Mouse (Mus musculus): ENCODE results near the gene Pex10. TPM values are rescaled to one million over a fixed set of nuclear protein-coding genes. Genes with fewer than 3 reads are reported as not detected.

The Pex10 gene
- polyA plus RNA-seq, 1 experiment from 2014 or later, result 16.6 TPM

- Histone ChIP-seq H3K4me1 (peaks cover 16% of the 10 kb centered on the region; the same call in 1 of the 2 replicates), H3K27ac (replicated peaks) (0 out of 2 replicates have a peak overlapping the region, but pooled peaks have one; percentile 16), H3K9ac (peak overlapping the region; percentile 52)
Observed at GRCm38 (mm10) chr4:155095238-155095900, 28.6 kb downstream of the Pex10 start.

GRCm38 (mm10) chr4:155095967-155096366 lies 29.2 kb downstream of the Pex10 start:
- Histone ChIP-seq H3K36me3 (peaks cover 2% of the 10 kb centered on the region; the same call in 1 of the 2 replicates), H3K4me3 (no peak overlapping the region), H3K27ac (replicated peaks) (no peak overlapping the region), H3K4me1 (peaks cover 16% of the 10 kb centered on the region; the same call in 1 of the 2 replicates), H3K4me2 (no peak overlapping the region), H3K27me3 (replicated peaks) (no peaks in the 10 kb centered on the region), H3K9ac (no peak overlapping the region), H3K9me3 (no peaks in the 10 kb centered on the region)
- ATAC-seq (ENCODE audit: extremely low read depth, insufficient number of reproducible peaks, low FRiP score, low TSS enrichment), result no peak
- 86% methylated on average over 8 of the region's 8 CpGs for WGBS

More at GRCm38 (mm10) chr4:155095238-155095900, 28.6 kb downstream of the Pex10 start:
- Histone ChIP-seq H3K9me3 (no peaks in the 10 kb centered on the region), H3K36me3 (peaks cover 6% of the 10 kb centered on the region; the same call in 1 of the 2 replicates), H3K4me2 (no peak overlapping the region), H3K4me3 (no peak overlapping the region), H3K27me3 (replicated peaks) (no peaks in the 10 kb centered on the region)
- ATAC-seq (ENCODE audit: extremely low read depth, insufficient number of reproducible peaks, low FRiP score, low TSS enrichment), result peak; percentile 38; the same call in 1 of the 2 replicates
- WGBS, result 42% methylated on average over 8 of the region's 8 CpGs

GRCm38 (mm10) chr4:155097452-155097851 lies 30.6 kb downstream of the Pex10 start:
- Histone ChIP-seq H3K4me1 (peaks cover 16% of the 10 kb centered on the region; the same call in 1 of the 2 replicates), H3K27me3 (replicated peaks) (no peaks in the 10 kb centered on the region), H3K9me3 (no peaks in the 10 kb centered on the region), H3K27ac (replicated peaks) (no peak overlapping the region), H3K4me2 (no peak overlapping the region), H3K9ac (no peak overlapping the region), H3K4me3 (no peak overlapping the region), H3K36me3 (no peaks in the 10 kb centered on the region)
- ATAC-seq (ENCODE audit: extremely low read depth, insufficient number of reproducible peaks, low FRiP score, low TSS enrichment), result no peak
- WGBS, result 72% methylated on average over 6 of the region's 6 CpGs

GRCm38 (mm10) chr4:155098572-155098971 lies 31.8 kb downstream of the Pex10 start:
- Histone ChIP-seq H3K36me3 (no peaks in the 10 kb centered on the region), H3K4me3 (no peak overlapping the region), H3K9me3 (no peaks in the 10 kb centered on the region), H3K27ac (replicated peaks) (no peak overlapping the region), H3K9ac (no peak overlapping the region; the same call in 1 of the 2 replicates), H3K4me1 (peaks cover 16% of the 10 kb centered on the region; the same call in 1 of the 2 replicates), H3K4me2 (no peak overlapping the region), H3K27me3 (replicated peaks) (no peaks in the 10 kb centered on the region)
- 52% methylated on average over 4 of the region's 4 CpGs for WGBS
- ATAC-seq (ENCODE audit: extremely low read depth, insufficient number of reproducible peaks, low FRiP score, low TSS enrichment), result no peak

- Histone ChIP-seq H3K27me3 (replicated peaks) (no peaks in the 10 kb centered on the region), H3K9me3 (no peaks in the 10 kb centered on the region), H3K36me3 (no peaks in the 10 kb centered on the region), H3K4me3 (no peak overlapping the region), H3K4me1 (0 out of 2 replicates have a peak, but pooled peaks cover 3% of the 10 kb centered on the region), H3K4me2 (no peak overlapping the region), H3K27ac (replicated peaks) (no peak overlapping the region), H3K9ac (no peak overlapping the region)
- WGBS, result 70% methylated on average over 4 of the region's 4 CpGs
- no peak for ATAC-seq (ENCODE audit: extremely low read depth, insufficient number of reproducible peaks, low FRiP score, low TSS enrichment)
Observed at GRCm38 (mm10) chr4:155107886-155108285, 41.1 kb downstream of the Pex10 start.

- Histone ChIP-seq H3K9ac (0 out of 2 replicates have a peak overlapping the region, but pooled peaks have one; percentile 33), H3K27ac (replicated peaks) (no peak overlapping the region), H3K4me2 (no peak overlapping the region), H3K36me3 (no peaks in the 10 kb centered on the region), H3K4me3 (no peak overlapping the region), H3K27me3 (replicated peaks) (no peaks in the 10 kb centered on the region), H3K4me1 (peaks cover 13% of the 10 kb centered on the region), H3K9me3 (no peaks in the 10 kb centered on the region)
- 67% methylated on average over 5 of the region's 5 CpGs for WGBS
- ATAC-seq (ENCODE audit: extremely low read depth, insufficient number of reproducible peaks, low FRiP score, low TSS enrichment), result no peak
Observed at GRCm38 (mm10) chr4:155109471-155109870, 42.7 kb downstream of the Pex10 start.

- no peak overlapping the region for H3K4me3 ChIP-seq
- H3K9ac ChIP-seq, result peak overlapping the region; percentile 54; the same call in 1 of the 2 replicates
- no peak for ATAC-seq (ENCODE audit: extremely low read depth, insufficient number of reproducible peaks, low FRiP score, low TSS enrichment)
- peak overlapping the region; percentile 53; the same call in 1 of the 2 replicates for H3K27ac ChIP-seq (replicated peaks)
- WGBS, result 64% methylated on average over 8 of the region's 8 CpGs
- H3K27me3 ChIP-seq (replicated peaks), result no peaks in the 10 kb centered on the region
- H3K4me2 ChIP-seq, result no peak overlapping the region
- peaks cover 15% of the 10 kb centered on the region; the same call in 1 of the 2 replicates for H3K9me3 ChIP-seq
- peaks cover 17% of the 10 kb centered on the region for H3K4me1 ChIP-seq
- H3K36me3 ChIP-seq, result peaks cover 3% of the 10 kb centered on the region; the same call in 1 of the 2 replicates
Observed at GRCm38 (mm10) chr4:155113766-155114410, 47.1 kb downstream of the Pex10 start.

- no peak overlapping the region for H3K4me2 ChIP-seq
- 80% methylated on average over 4 of the region's 4 CpGs for WGBS
- no peak overlapping the region for H3K27ac ChIP-seq (replicated peaks)
- no peaks in the 10 kb centered on the region for H3K27me3 ChIP-seq (replicated peaks)
- H3K4me1 ChIP-seq, result peaks cover 33% of the 10 kb centered on the region
- H3K9me3 ChIP-seq, result peaks cover 15% of the 10 kb centered on the region; the same call in 1 of the 2 replicates
- ATAC-seq (ENCODE audit: extremely low read depth, insufficient number of reproducible peaks, low FRiP score, low TSS enrichment), result no peak
- H3K9ac ChIP-seq, result no peak overlapping the region
- H3K36me3 ChIP-seq, result peaks cover 3% of the 10 kb centered on the region; the same call in 1 of the 2 replicates
- no peak overlapping the region for H3K4me3 ChIP-seq
Observed at GRCm38 (mm10) chr4:155116607-155117006, 49.8 kb downstream of the Pex10 start.

- Histone ChIP-seq H3K4me1 (peaks cover 42% of the 10 kb centered on the region), H3K4me3 (no peak overlapping the region), H3K9ac (no peak overlapping the region), H3K27ac (replicated peaks) (no peak overlapping the region), H3K9me3 (peaks cover 15% of the 10 kb centered on the region; the same call in 1 of the 2 replicates), H3K36me3 (peaks cover 3% of the 10 kb centered on the region; the same call in 1 of the 2 replicates), H3K27me3 (replicated peaks) (no peaks in the 10 kb centered on the region), H3K4me2 (no peak overlapping the region)
- ATAC-seq (ENCODE audit: extremely low read depth, insufficient number of reproducible peaks, low FRiP score, low TSS enrichment), result no peak
- WGBS, result 78% methylated on average over 6 of the region's 6 CpGs
Observed at GRCm38 (mm10) chr4:155117396-155117978, 50.7 kb downstream of the Pex10 start.

GRCm38 (mm10) chr4:155118278-155118677 lies 51.5 kb downstream of the Pex10 start:
- ATAC-seq (ENCODE audit: extremely low read depth, insufficient number of reproducible peaks, low FRiP score, low TSS enrichment), result no peak
- no peak overlapping the region for H3K9ac ChIP-seq
- H3K27ac ChIP-seq (replicated peaks), result no peak overlapping the region
- H3K4me3 ChIP-seq, result no peak overlapping the region
- no peak overlapping the region for H3K4me2 ChIP-seq
- 87% methylated on average over 10 of the region's 10 CpGs for WGBS
- H3K9me3 ChIP-seq, result peaks cover 15% of the 10 kb centered on the region; the same call in 1 of the 2 replicates
- H3K27me3 ChIP-seq (replicated peaks), result no peaks in the 10 kb centered on the region
- peaks cover 49% of the 10 kb centered on the region for H3K4me1 ChIP-seq
- peaks cover 3% of the 10 kb centered on the region; the same call in 1 of the 2 replicates for H3K36me3 ChIP-seq

GRCm38 (mm10) chr4:155120038-155120437 lies 53.2 kb downstream of the Pex10 start:
- Histone ChIP-seq H3K4me2 (no peak overlapping the region), H3K9me3 (peaks cover 15% of the 10 kb centered on the region; the same call in 1 of the 2 replicates), H3K27me3 (replicated peaks) (no peaks in the 10 kb centered on the region), H3K4me3 (no peak overlapping the region), H3K27ac (replicated peaks) (no peak overlapping the region), H3K4me1 (peaks cover 57% of the 10 kb centered on the region), H3K36me3 (peaks cover 3% of the 10 kb centered on the region; the same call in 1 of the 2 replicates), H3K9ac (no peak overlapping the region)
- 87% methylated on average over 7 of the region's 7 CpGs for WGBS
- no peak for ATAC-seq (ENCODE audit: extremely low read depth, insufficient number of reproducible peaks, low FRiP score, low TSS enrichment)
